Mouse (Mus musculus) frontal cortex, postnatal 36 days (tissue): ENCODE data around the gene Rassf2.

Experiments
- DNase-seq, 2 experiments: peaks; one replicate each; pipeline ENCODE4 v3.0.0; 2022; ENCODE audit warnings: low spot score in 2 of 2

Gene Rassf2

GRCm38 (mm10) chr2:132029646-132030417, at the start of gene Rassf2:
TSS of gene Rassf2 (minus strand) at chr2:132030258.
- DNase-seq = peak; percentile 67 to 71

GRCm38 (mm10) chr2:132079139-132079538, 49.1 kb upstream of the Rassf2 start:
- no peak for DNase-seq

DNA sequence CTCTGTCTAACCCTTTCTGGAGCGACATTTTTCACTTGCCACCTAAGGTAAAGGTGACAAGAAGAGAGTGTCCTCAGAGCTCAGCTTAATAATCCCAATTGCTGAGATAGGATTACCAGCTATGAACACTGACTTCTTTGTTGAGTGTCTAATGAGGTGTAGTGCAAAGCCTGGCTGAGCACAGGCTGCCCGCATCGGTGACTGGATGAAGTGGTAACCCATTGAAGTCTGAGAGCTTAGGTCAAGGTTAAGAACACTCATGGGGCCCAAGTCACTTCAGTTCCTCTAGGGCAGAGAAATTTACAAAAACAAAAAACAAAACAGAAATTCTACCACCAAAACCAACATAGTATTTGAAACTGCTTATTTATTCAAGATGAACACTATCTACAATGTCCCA, 43.0 kb upstream of the Rassf2 start:
- no peak for DNase-seq

DNA sequence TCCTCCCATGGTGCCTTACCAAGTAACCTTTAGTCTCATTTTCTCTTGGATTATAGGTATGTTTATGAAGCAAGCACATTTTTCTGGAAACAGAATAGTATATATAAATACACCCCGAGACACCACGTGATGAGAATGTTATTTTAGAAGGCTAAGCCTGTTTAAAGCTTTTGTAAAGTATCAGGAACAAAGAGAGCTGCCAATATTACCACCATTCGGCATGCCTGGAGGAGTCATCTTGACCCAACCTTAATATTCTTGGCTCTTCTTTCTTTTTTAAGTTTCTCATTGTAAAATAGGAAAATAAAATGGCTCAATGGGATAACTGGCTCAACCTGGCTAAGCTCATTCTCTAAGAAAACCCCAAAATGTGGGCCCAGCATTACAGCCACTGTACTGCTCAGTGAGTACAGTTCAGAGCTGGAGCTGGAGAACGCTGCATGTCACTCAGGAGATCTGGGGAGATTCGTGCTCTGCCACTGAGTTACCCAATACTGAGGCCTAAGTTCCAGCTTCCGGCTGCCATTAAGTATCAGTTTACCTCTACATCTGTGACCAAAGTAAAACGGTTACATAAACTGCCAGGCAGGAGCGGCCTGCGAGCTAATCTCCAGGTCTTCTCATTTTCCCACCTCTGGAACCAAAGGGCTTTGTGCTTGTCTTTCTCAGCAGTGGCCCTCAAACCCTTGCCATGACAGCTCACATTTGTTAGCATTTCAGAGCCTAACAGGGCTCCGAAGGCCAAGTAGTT, 40.1 kb upstream of the Rassf2 start:
- DNase-seq = no peak

DNA sequence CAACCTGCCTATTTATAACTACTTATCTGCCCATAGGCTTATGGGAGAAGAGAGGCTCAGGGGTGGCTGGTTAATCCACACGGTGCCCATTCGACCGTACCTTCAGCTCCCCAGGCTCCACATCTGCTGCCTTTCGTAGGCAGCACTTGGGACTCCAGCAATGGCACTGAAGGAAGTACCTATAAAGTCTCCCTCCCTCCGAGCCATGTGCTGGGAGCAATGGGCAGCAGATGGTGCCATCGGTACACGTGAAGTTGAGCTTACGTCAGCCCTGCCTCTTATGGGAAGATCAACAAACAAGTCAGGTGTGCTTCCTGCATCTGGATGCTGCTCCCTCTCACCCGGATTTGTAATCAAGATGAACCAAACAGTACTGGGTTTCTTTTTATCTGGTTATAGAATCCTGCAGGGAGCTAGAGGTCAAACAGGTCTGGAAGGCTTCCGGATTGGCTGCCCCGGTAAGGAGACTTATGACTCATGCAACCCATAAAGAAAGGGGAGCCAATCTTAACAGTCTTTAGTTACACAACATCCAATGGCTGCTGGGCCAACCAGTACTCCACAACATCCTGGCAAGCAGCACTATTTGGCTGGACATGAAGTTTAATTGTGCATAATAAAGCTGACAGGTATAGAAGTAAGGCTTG, 34.2 kb upstream of the Rassf2 start:
- DNase-seq = peak in 1 of 2 experiments; percentile 30

DNA sequence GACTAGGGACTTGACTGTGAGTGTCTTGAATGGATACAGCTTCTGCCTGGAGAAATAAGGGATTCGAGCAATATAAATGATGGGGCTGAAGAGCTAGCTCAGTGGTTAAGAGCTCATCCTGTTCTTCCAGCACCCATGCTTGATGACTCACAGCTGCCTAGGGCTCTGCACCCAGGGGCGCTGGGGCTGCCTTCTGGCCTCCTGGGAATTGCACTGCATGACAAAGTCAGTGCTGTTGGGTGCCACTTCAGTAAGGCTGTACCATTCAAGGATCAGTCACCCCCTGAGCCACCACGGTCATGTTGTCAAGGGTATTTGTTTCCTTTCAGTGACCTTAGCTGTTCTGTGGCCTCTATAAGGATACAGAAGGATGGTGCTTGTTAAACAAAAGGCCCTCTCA, 33.7 kb upstream of the Rassf2 start:
- DNase-seq = no peak

DNA sequence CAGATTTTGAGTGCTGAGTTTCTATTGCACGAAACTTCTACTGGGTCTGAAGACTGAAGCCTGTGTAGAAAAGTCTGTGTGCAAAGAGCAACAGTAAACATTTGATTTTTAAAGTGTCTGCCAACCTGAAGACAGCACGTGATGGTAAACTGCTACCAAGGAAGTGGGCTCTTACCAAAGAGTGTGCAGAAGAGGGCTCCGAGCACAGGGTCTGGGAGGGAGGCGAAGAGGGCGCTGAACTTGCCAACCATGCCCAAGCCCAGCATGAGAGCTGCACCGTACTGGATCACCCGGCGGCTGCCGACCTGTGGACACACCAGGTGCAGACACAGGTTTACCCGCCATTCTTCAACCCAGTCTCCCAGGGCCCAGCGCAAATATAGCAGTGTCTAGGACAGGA, 31.8 kb upstream of the Rassf2 start:
- no peak for DNase-seq

DNA sequence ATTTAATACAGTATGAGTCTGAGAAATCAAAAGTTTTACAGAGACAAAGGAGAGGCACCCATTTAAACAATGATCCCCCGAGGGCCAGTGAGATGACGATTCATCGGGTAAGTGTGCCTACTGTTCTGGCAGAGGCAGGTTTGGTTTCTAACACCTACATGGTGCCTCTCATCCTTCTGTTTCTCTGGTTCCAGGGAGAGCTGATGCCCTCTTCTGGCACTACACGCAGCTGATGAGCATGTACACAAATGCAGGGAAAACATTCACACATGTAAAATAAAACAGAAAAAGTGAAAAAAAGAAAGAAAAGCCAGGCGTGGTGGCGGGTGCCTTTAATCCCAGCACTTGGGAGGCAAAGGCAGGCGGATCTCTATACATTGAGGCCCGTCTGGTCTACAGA, 29.9 kb upstream of the Rassf2 start:
- DNase-seq = peak; percentile 34 to 38

DNA sequence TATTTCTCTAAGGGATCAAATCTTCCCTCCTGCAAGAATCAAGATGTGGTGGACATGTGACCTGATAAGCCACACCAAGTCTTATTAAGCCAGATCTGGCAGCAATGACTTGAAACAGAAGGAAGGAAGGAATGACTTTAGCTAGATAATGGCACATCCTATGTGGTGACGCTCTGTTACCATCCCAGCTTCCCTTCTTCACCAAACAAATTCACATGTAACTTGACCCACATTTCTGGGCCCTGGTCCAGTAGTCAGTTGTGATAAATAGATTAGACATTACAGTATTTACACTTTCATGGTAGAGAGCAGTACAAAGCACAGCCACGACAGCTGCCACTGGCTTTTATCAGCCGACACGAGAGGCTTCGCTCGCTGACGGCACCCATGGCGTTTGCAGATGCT, 25.3 kb upstream of the Rassf2 start:
- DNase-seq = no peak

DNA sequence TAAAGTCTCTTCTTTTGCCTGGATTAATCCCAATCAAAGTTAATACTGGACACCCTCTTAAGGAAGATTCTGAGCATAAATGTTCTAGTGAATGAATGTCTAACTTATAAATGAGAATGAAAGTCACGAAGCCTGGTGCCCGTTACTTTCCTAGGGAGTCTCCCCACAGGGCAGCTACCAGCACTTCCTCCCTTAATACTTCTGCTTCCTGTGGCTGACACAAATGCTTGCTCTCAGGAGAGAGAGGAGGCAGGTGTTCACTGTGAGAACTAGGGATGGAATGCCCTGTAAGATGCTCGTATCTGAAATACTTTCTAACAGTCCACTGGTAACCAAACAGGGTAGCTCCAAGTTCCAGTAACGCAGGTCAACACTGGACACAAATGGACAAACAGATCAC, 23.8 kb upstream of the Rassf2 start:
- DNase-seq = no peak

DNA sequence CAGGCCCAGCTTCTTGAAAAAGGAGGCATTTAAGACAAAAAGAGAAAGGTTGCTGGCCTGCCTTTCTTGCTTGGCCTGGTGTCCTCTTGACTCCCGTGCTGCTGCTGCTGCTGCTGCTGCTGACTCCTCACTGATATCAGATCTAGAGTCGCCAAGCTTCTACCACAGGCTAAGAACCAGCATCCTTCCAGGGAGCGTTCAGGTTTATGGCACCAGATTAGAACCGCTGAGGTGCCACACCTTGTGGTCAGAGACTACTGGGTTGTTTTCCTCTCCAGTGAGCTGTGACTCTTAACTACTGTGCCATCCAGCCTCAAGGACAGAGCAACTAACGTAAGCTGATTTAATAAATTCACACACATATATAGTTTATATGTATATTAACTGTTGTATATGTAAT, 21.7 kb upstream of the Rassf2 start:
- DNase-seq = no peak

DNA sequence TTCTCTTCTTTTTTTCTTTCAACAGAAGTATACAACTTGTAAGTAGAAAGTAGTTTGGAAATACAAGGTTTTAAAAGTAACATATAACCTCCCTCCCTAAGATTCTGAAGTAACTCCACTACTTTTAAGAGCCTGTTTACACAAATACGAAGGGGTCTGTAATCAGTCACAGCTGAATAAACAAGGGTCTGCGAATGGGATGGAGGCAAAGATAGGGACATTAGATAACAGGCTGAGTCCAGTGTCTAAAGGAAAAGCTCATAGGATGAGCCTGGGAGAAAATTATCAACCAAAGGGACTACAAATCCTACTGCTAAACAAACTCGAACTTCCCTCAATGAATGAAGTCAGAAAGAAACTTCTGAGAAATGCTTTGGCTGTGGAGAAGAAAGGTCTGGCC, 19.9 kb upstream of the Rassf2 start:
- no peak for DNase-seq

DNA sequence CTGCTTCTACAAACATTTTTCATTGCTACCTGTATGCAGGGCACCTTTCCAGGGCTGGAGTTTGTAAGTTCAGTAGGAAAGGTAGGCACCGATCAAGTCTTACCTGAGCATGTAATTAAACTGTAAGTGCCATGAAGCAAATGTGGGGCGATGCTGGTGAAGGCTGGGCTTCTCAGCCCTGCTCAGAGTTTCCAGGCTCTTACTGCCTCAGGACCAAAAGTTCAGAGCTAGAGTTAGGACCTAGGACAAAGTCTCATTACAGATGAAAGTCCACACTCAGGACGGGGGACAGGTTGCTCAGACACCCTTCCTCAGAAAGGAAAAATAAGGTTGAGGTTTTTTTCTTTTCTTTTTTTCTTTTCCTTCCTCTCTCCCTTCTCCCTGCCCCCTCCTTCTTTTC, 19.4 kb upstream of the Rassf2 start:
- DNase-seq = no peak

- DNase-seq = no peak
Measured at GRCm38 (mm10) chr2:132048143-132048772, 18.2 kb upstream of the Rassf2 start.

- DNase-seq = no peak
Measured at GRCm38 (mm10) chr2:132047364-132047763, 17.3 kb upstream of the Rassf2 start.

GRCm38 (mm10) chr2:132046659-132047058, 16.6 kb upstream of the Rassf2 start:
- DNase-seq = no peak

- no peak for DNase-seq
Measured at GRCm38 (mm10) chr2:132044320-132045274, 14.5 kb upstream of the Rassf2 start.

GRCm38 (mm10) chr2:132043101-132043621, 13.1 kb upstream of the Rassf2 start:
- peak; percentile 42 to 66 for DNase-seq

DNA sequence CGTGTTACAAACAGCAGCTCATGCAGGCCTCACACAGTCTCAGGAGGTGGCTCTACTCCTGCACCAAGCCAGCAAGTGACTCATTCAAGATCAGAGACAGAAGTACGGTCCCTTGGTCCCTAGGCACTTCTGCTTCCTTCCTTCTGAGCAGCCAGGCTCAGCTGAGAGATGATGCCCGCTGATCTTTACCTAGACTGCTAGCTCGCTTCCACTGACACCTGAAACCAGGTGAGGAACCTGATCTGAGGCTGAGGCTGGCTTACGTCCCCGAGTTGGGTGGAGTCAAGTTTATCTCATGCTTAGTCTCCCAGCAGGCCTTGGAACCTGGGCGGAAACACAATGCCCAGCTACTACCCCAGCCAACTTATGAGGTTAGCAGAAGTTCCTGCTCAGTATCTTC, 9.8 kb upstream of the Rassf2 start:
- no peak for DNase-seq

DNA sequence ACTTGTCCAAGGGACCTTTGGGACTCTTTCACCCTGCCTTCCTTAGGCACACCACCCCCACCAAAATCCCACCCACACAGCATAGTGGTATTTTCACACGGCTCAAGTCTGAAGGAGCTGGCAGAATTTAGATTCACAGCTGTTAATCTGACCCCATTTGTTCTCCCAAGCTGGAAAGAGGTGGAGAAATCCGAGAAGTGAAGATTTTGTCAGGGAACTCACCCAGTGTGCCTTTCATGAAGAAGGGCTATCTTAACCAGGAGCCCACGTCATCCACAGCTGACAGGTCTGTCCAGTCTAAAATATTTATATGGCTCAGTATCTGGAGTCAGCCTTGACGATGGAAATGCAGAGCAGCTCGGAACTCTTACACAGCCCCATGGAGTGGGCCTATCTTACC, 6.3 kb upstream of the Rassf2 start:
- DNase-seq = no peak

- no peak for DNase-seq
Measured at GRCm38 (mm10) chr2:132035470-132035835, 5.4 kb upstream of the Rassf2 start.
